Mouse (Mus musculus): ENCODE results near the gene Dpy30.

GRCm38 (mm10) chr17:74286140-74286730, 37.5 kb downstream of the Dpy30 start:
- no peak for TF ChIP-seq POLR2A (IDR thresholded peaks at IDR 0.05; ENCODE audit: borderline replicate concordance, low read depth, low read length)
- no peak for TF ChIP-seq CTCF (IDR thresholded peaks at IDR 0.05; ENCODE audit: low read depth, low read length)
